Mouse (Mus musculus): ENCODE results near the gene Cphx1.
"Not testable (repeated sequence)": the region's sequence is repeated elsewhere in the genome, so short reads cannot be mapped to it uniquely, and the experiment has no call there.

DNA sequence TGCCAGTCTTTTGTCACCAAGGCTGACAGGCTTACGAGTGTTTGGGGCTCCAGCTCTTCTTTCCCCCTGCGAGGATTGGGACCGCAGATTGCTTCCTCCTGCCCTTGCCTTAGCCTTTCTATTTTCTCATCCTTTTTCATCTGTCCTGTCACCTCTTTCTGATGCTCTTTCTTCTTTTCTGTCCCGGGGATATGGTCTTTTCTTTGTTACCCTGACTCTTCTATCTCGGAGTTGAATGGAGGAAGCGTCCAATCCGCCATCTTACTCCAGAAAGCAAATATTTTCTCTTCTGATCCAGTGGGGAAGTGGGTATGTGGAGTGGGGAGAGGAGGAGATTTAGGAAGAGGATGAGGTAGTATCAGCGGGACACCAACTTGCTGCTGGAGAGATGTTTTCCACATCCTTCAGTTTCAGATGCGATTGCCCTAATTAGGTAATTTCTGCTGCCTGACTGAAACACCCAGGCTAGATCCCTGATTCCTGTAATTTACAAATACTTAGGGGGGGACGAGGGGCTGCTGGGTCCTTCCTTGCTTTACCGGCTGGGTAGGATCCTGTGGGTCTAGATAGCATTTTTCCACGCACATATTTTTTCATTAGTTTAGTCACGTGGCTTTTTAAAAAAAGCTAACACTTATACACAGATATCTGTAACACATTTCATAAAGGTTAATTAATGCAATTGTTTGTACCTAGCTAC, 41.3 kb downstream of the Cphx1 start:
- TF ChIP-seq CTCF (IDR thresholded peaks at IDR 0.05; ENCODE audit: borderline replicate concordance, control insufficient read depth, extremely low read depth, insufficient read depth, low read length, poor library complexity); POLR2A (IDR thresholded peaks at IDR 0.05; ENCODE audit: control insufficient read depth, extremely low read depth, insufficient read depth, low read length, poor library complexity): not testable (repeated sequence)
